Mouse (Mus musculus) brain, embryonic 14.5 days (tissue): ENCODE data around the gene Gm49403.

ENCODE experiments used
- CTCF ChIP-seq: fragments of 200-500 bp; IDR thresholded peaks from 2 replicates; pipeline ENCODE4 v1.5.1; 2012; ENCODE audit warnings: inconsistent platforms, mild to moderate bottlenecking, moderate library complexity, borderline replicate concordance; ENCODE audit not compliant: insufficient read depth, insufficient read length; ENCODE audit errors: extremely low read depth
- POLR2A ChIP-seq: fragments of 200-500 bp; IDR thresholded peaks from 2 replicates; pipeline ENCODE4 v1.6.1; 2012; ENCODE audit warnings: mild to moderate bottlenecking, inconsistent platforms, borderline replicate concordance; ENCODE audit not compliant: poor library complexity, insufficient read depth, insufficient read length, severe bottlenecking; ENCODE audit errors: extremely low read depth

- TF ChIP-seq CTCF (no peak), POLR2A (no peak)
Measured at GRCm38 (mm10) chr19:8908531-8908930, 24.8 kb downstream of the Gm49403 start.
